15 mouse cellular contexts compared by ENCODE assay signal in the genomic region with DNA sequence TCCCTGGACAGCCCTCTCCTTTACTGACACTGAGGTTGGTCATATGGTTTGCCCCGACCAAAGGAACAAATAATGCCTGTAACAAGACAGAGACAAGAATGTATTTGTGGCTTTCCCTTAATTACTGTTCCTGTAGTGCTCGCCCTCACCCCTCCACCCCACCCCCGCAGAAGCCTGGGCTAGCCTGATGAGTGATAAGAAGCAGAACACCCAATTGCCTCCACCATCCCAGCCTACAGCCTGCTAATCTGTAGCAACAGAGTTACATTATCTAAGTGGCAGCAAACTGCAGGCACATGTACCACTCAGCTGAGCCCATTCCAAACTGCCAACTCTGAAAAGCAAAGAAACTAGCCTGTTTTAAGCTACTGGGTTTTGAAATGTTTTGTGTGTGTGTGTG.
DNase-seq lines count a peak whose midpoint lies in the region; ATAC-seq and TF ChIP-seq lines count a peak whose summit lies in the region.
"Had no signal": no experiment of that assay in that cellular context is flagged by ENCODE, and none has a peak within 500 bp of the region (broad histone marks: within the 10 kb centered on the region; RNA-seq: fewer than 3 reads in every experiment).

No protein-coding gene starts in this region.

- H3K27ac ChIP-seq in heart, embryonic 11.5 days (ENCODE audit: low read depth, low read length), result peak overlapping the region; percentile 59; the same call in 1 of the 2 replicates
- peak overlapping the region; percentile 96 for H3K27ac ChIP-seq in MEL (ENCODE audit: control insufficient read depth, low read depth, low read length)
- H3K27ac ChIP-seq: embryonic facial prominence, embryonic 15.5 days; midbrain, embryonic 12.5 days; neural tube, embryonic 12.5 days had no signal

- no peaks in the 10 kb centered on the region for H3K4me1 ChIP-seq in heart, embryonic 11.5 days (ENCODE audit: control insufficient read depth, insufficient read depth, low read length)
- peaks cover 13 to 19% of the 10 kb centered on the region in 2 experiments for H3K4me1 ChIP-seq in MEL (ENCODE audit: control insufficient read depth in 1 of 2, insufficient read depth in 2 of 2, low read length in 2 of 2)
- H3K4me1 ChIP-seq: embryonic facial prominence, embryonic 15.5 days; midbrain, embryonic 12.5 days; neural tube, embryonic 12.5 days had no signal

- peak; percentile 17 to 51; a peak in 2 of 4 replicates for TF ChIP-seq POLR2A in MEL (IDR thresholded peaks at IDR 0.05; ENCODE audit: control insufficient read depth in 1 of 2, insufficient read depth in 1 of 2, low read depth in 1 of 2, low read length in 2 of 2, poor library complexity in 1 of 2)

- 17% methylated on average over 3 of the region's 3 CpGs for WGBS in heart, embryonic 11.5 days (ENCODE audit: insufficient replicate concordance)

- no peak overlapping the region for H3K4me2 ChIP-seq in heart, embryonic 11.5 days
- H3K4me2 ChIP-seq: embryonic facial prominence, embryonic 15.5 days; midbrain, embryonic 12.5 days; neural tube, embryonic 12.5 days had no signal

- no peaks in the 10 kb centered on the region for H3K36me3 ChIP-seq in heart, embryonic 11.5 days (ENCODE audit: control insufficient read depth, insufficient read depth, low read length)
- peaks cover 0 to 21% of the 10 kb centered on the region in 2 experiments; a peak in 2 of 4 replicates for H3K36me3 ChIP-seq in MEL (ENCODE audit: control insufficient read depth in 1 of 2, insufficient read depth in 2 of 2, low read length in 2 of 2)
- H3K36me3 ChIP-seq: embryonic facial prominence, embryonic 15.5 days; midbrain, embryonic 12.5 days; neural tube, embryonic 12.5 days had no signal

- H3K9ac ChIP-seq in heart, embryonic 11.5 days (ENCODE audit: low read depth, low read length), result no peak overlapping the region
- peak overlapping the region; percentile 21 for H3K9ac ChIP-seq in MEL (ENCODE audit: control insufficient read depth, low read depth, low read length, poor library complexity, severe bottlenecking)
- H3K9ac ChIP-seq: embryonic facial prominence, embryonic 15.5 days; midbrain, embryonic 12.5 days; neural tube, embryonic 12.5 days had no signal

- no peak for TF ChIP-seq RAD21 in MEL (IDR thresholded peaks at IDR 0.05; ENCODE audit: low read depth, low read length)

- H3K9me3 ChIP-seq in heart, embryonic 11.5 days (replicated peaks; ENCODE audit: control insufficient read depth, low read length), result no peaks in the 10 kb centered on the region
- H3K9me3 ChIP-seq in MEL (replicated peaks; ENCODE audit: insufficient read depth, low read length), result no peaks in the 10 kb centered on the region
- H3K9me3 ChIP-seq: embryonic facial prominence, embryonic 15.5 days; midbrain, embryonic 12.5 days; neural tube, embryonic 12.5 days had no signal

- TF ChIP-seq CTCF in MEL (IDR thresholded peaks at IDR 0.05 in 2 of 3, conservative IDR thresholded peaks at IDR 0.05 in 1 of 3; ENCODE audit: control insufficient read depth in 1 of 3, insufficient read depth in 1 of 3, low read depth in 2 of 3, low read length in 3 of 3, poor library complexity in 1 of 3, severe bottlenecking in 1 of 3), result no peak

- peak; percentile 99 to 100 for TF ChIP-seq EP300 in MEL (IDR thresholded peaks at IDR 0.05; ENCODE audit: low read depth in 1 of 2, low read length in 2 of 2)

- H3K27me3 ChIP-seq in heart, embryonic 11.5 days (ENCODE audit: control insufficient read depth, insufficient read depth, low read length), result peaks cover 2% of the 10 kb centered on the region; the same call in 1 of the 2 replicates
- no peaks in the 10 kb centered on the region for H3K27me3 ChIP-seq in MEL (ENCODE audit: control insufficient read depth in 1 of 2, insufficient read depth in 2 of 2, low read length in 2 of 2)
- H3K27me3 ChIP-seq: neural tube, embryonic 12.5 days had no signal

- H3K79me2 ChIP-seq in MEL (ENCODE audit: control insufficient read depth, insufficient read depth, low read length, poor library complexity), result no peaks in the 10 kb centered on the region

- H3K4me3 ChIP-seq in heart, embryonic 11.5 days (ENCODE audit: low read depth, low read length), result no peak overlapping the region
- peak overlapping the region; percentile 3 to 31; a peak in 3 of 4 replicates for H3K4me3 ChIP-seq in MEL (ENCODE audit: control insufficient read depth in 1 of 2, insufficient read depth in 1 of 2, low read depth in 2 of 2, low read length in 2 of 2)
- H3K4me3 ChIP-seq: embryonic facial prominence, embryonic 15.5 days; midbrain, embryonic 12.5 days; neural tube, embryonic 12.5 days had no signal

- no peak for DNase-seq in heart, adult 18-20 months
- DNase-seq in MEL (ENCODE audit: low read depth, low spot score), result peak; percentile 96
- no peak for DNase-seq in neural tube, embryonic 10.5 days (ENCODE audit: extremely low spot score, low spot score)
- no peak for DNase-seq in left cerebral cortex, adult 8-10 months (ENCODE audit: low spot score in 2 of 2)
- no peak for DNase-seq in thymus, postnatal 36 days
- DNase-seq: cerebellum, postnatal 25 days; kidney, postnatal 4 days; lung, adult 2 months; right cerebral cortex, adult 18-20 months had no signal

- peak; percentile 96 for ATAC-seq in heart, embryonic 11.5 days (replicated peaks; ENCODE audit: insufficient number of reproducible peaks, low FRiP score, low TSS enrichment)
- peak; percentile 12 to 68; a peak in 1 of 4 replicates for ATAC-seq in hematopoietic stem cell, adult 5-6 weeks (replicated peaks in 1 of 2; ENCODE audit: insufficient read depth in 1 of 2, low FRiP score in 2 of 2, low TSS enrichment in 1 of 2, low read depth in 1 of 2, poor library complexity in 2 of 2, severe bottlenecking in 2 of 2)
- peak; percentile 100 for ATAC-seq in megakaryocyte-erythroid progenitor cell, adult 5-6 weeks (replicated peaks; ENCODE audit: low FRiP score, low TSS enrichment, poor library complexity, severe bottlenecking)

TF ChIP-seq in MEL, 35 proteins besides CTCF, POLR2A, EP300 and RAD21 (continues in another document):
- TF ChIP-seq MAX (IDR thresholded peaks at IDR 0.05; ENCODE audit: low read length) (peak; percentile 30; the same call in 1 of the 2 replicates), ZMIZ1 (IDR thresholded peaks at IDR 0.05; ENCODE audit: low read depth, low read length) (no peak; the same call in 1 of the 2 replicates), MXI1 (IDR thresholded peaks at IDR 0.05; ENCODE audit: low read depth, low read length) (peak; percentile 46; the same call in 1 of the 2 replicates), CHD1 (IDR thresholded peaks at IDR 0.05; ENCODE audit: low read depth, low read length) (no peak), ZC3H11A (IDR thresholded peaks at IDR 0.05; ENCODE audit: low read depth, low read length) (no peak), MYB (IDR thresholded peaks at IDR 0.05; ENCODE audit: low read depth, low read length) (peak; percentile 97), MAZ (IDR thresholded peaks at IDR 0.05; ENCODE audit: low read depth, low read length) (peak; percentile 93), ETS1 (IDR thresholded peaks at IDR 0.05; ENCODE audit: low read depth, low read length) (peak; percentile 99), JUND (IDR thresholded peaks at IDR 0.05; ENCODE audit: low read depth, low read length) (no peak), ELF1 (IDR thresholded peaks at IDR 0.05; ENCODE audit: low read depth, low read length) (no peak), TCF12 (IDR thresholded peaks at IDR 0.05; ENCODE audit: low read depth, low read length) (peak; percentile 99), MAFK (IDR thresholded peaks at IDR 0.05; ENCODE audit: borderline replicate concordance, low read depth, low read length) (no peak; the same call in 1 of the 2 replicates), BHLHE40 (IDR thresholded peaks at IDR 0.05; ENCODE audit: borderline replicate concordance, low read depth, low read length) (peak; percentile 97), GABPA (IDR thresholded peaks at IDR 0.05; ENCODE audit: low read depth, low read length) (no peak), GATA1 (IDR thresholded peaks at IDR 0.05; ENCODE audit: low read depth, low read length) (peak; percentile 100), CHD2 (IDR thresholded peaks at IDR 0.05; ENCODE audit: low read length) (peak; percentile 70; the same call in 1 of the 2 replicates), UBTF (IDR thresholded peaks at IDR 0.05; ENCODE audit: borderline replicate concordance, insufficient read depth, low read depth, low read length) (0 out of 2 replicates have a peak, but pooled peaks have one; percentile 45), USF1 (IDR thresholded peaks at IDR 0.05; ENCODE audit: low read depth, low read length) (peak; percentile 46; the same call in 1 of the 2 replicates), SIN3A (IDR thresholded peaks at IDR 0.05; ENCODE audit: low read length) (peak; percentile 88), MYC (IDR thresholded peaks at IDR 0.05; ENCODE audit: low read depth, low read length) (peak; percentile 89; the same call in 1 of the 2 replicates), TAL1 (IDR thresholded peaks at IDR 0.05; ENCODE audit: low read length) (peak; percentile 98), NRF1 (IDR thresholded peaks at IDR 0.05; ENCODE audit: insufficient read depth, low read depth, low read length, poor library complexity, severe bottlenecking) (no peak), ZKSCAN1 (IDR thresholded peaks at IDR 0.05; ENCODE audit: low read depth, low read length) (no peak), KAT2A (conservative IDR thresholded peaks at IDR 0.05; ENCODE audit: low read depth, low read length) (no peak), RCOR1 (IDR thresholded peaks at IDR 0.05; ENCODE audit: low read depth, low read length) (peak; percentile 67; the same call in 1 of the 2 replicates), NELFE (IDR thresholded peaks at IDR 0.05; ENCODE audit: low read depth, low read length) (peak; percentile 40; the same call in 1 of the 2 replicates), ZNF384 (IDR thresholded peaks at IDR 0.05; ENCODE audit: low read depth, low read length) (no peak), POLR2AphosphoS5 (IDR thresholded peaks at IDR 0.05; ENCODE audit: borderline replicate concordance, low read depth, low read length) (no peak), POLR2AphosphoS2 (IDR thresholded peaks at IDR 0.05; ENCODE audit: low read length) (0 out of 2 replicates have a peak, but pooled peaks have one; percentile 41), HCFC1 (IDR thresholded peaks at IDR 0.05; ENCODE audit: low read depth, low read length) (no peak), TBP (IDR thresholded peaks at IDR 0.05; ENCODE audit: low read depth, low read length) (peak; percentile 45; the same call in 1 of the 2 replicates), USF2 (IDR thresholded peaks at IDR 0.05; ENCODE audit: borderline replicate concordance in 1 of 2, insufficient read depth in 1 of 2, low read depth in 1 of 2, low read length in 2 of 2) (no peak), E2F4 (IDR thresholded peaks at IDR 0.05; ENCODE audit: borderline replicate concordance, low read depth, low read length) (no peak), SMC3 (IDR thresholded peaks at IDR 0.05; ENCODE audit: low read depth, low read length) (no peak)

Comparison
In these comparisons a context has a peak if more than half of its experiments do, and no peak if none do; other contexts are left out.
1. ATAC-seq: peak in every context shown above with its lines; median percentile 100 in megakaryocyte-erythroid progenitor cell, adult 5-6 weeks; 96 in heart, embryonic 11.5 days; 40 in hematopoietic stem cell, adult 5-6 weeks.